In the genomic region with DNA sequence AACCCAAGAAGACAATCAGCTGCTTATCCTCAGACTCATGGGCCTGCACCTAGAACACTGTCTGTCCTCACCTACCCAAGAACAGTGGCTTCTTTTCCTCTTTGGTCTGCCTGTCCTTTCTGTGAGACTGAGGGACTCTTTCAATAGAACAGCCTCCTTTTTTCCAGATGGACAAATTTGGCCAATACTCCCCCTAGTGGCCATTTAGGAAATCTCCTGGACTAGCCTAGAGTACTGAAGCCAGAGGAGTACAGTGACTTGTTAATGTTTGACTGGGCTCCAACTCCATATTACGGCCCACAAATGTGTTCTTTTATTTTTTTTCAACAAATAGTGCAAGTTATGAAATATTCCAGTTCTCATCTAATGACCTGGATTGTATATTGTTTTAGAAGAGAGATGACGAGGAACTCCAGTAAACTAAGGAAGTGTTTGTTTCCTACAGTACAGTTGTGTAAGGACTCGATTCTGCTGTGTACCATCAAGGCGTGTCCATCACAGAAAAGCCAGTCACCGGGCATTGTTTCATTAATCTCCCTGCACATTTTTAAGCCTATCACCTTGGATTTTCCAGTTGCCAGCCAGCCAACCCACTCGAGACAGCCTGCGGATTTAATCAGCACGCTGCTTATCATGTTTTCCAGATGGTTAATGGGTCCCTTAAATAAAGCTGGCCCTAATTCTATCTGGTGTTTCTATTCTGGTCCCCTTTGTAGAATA, we compare ENCODE assay signal across 9 mouse cellular contexts.
A peak's percentile ranks its signal among the peaks of the same experiment; 100 is the strongest.
DNase-seq lines count a peak whose midpoint lies in the region; ATAC-seq lines count a peak whose summit lies in the region.
"Had no signal": no experiment of that assay in that cellular context is flagged by ENCODE, and none has a peak within 500 bp of the region (broad histone marks: within the 10 kb centered on the region; RNA-seq: fewer than 3 reads in every experiment).

No protein-coding gene starts in this region.

- no peaks in the 10 kb centered on the region for H3K27me3 ChIP-seq in midbrain, embryonic 13.5 days
- H3K27me3 ChIP-seq: limb, embryonic 13.5 days had no signal

- 49% methylated on average over 8 of the region's 8 CpGs for WGBS in midbrain, embryonic 13.5 days

- peak; percentile 56 to 65 for DNase-seq in cerebellum, postnatal 10 days
- no peak for DNase-seq in cerebellum, postnatal 36 days
- DNase-seq in thymus, postnatal 14 days, result peak; percentile 29
- no peak for DNase-seq in thymus, adult 18-20 months
- no peak for DNase-seq in right cerebral cortex, adult 18-20 months
- DNase-seq in right cerebral cortex, adult 2 months (ENCODE audit: low spot score in 2 of 2), result no peak

- no peaks in the 10 kb centered on the region for H3K36me3 ChIP-seq in midbrain, embryonic 13.5 days
- H3K36me3 ChIP-seq: limb, embryonic 13.5 days had no signal

- H3K27ac ChIP-seq in midbrain, embryonic 13.5 days, result no peak overlapping the region
- H3K27ac ChIP-seq: limb, embryonic 13.5 days had no signal

- H3K9me3 ChIP-seq in midbrain, embryonic 13.5 days, result no peaks in the 10 kb centered on the region
- H3K9me3 ChIP-seq: limb, embryonic 13.5 days had no signal

- H3K9ac ChIP-seq in midbrain, embryonic 13.5 days (replicated peaks), result no peak overlapping the region
- H3K9ac ChIP-seq: limb, embryonic 13.5 days had no signal

- H3K4me3 ChIP-seq in midbrain, embryonic 13.5 days (replicated peaks), result no peak overlapping the region
- H3K4me3 ChIP-seq: limb, embryonic 13.5 days had no signal

- peak; percentile 37 to 53; a peak in 1 of 4 replicates for ATAC-seq in hematopoietic stem cell, adult 5-6 weeks (replicated peaks in 1 of 2; ENCODE audit: insufficient read depth in 1 of 2, low FRiP score in 2 of 2, low TSS enrichment in 1 of 2, low read depth in 1 of 2, poor library complexity in 2 of 2, severe bottlenecking in 2 of 2)
- peak; percentile 86 for ATAC-seq in midbrain, embryonic 13.5 days

- H3K4me1 ChIP-seq in midbrain, embryonic 13.5 days (replicated peaks), result peaks cover 9% of the 10 kb centered on the region

- no peak overlapping the region for H3K4me2 ChIP-seq in midbrain, embryonic 13.5 days (replicated peaks)
- H3K4me2 ChIP-seq: limb, embryonic 13.5 days had no signal

Comparison
In these comparisons a context has a peak if more than half of its experiments do, and no peak if none do; other contexts are left out.
1. DNase-seq: peak in cerebellum, postnatal 10 days (2 of 2) and thymus, postnatal 14 days (single experiment); none in cerebellum, postnatal 36 days (0 of 2), thymus, adult 18-20 months (0 of 2), right cerebral cortex, adult 18-20 months (single experiment) and right cerebral cortex, adult 2 months (0 of 2).